Mouse (Mus musculus) bone marrow macrophage, adult 2 months (primary cell): Measurements from ENCODE around the gene Tank.

ENCODE experiments used
- CTCF ChIP-seq: IDR thresholded peaks from 2 replicates; pipeline ENCODE4 v1.5.1; 2012; ENCODE audit warnings: low read depth, mild to moderate bottlenecking, low read length, moderate library complexity
- POLR2A ChIP-seq: IDR thresholded peaks from 2 replicates; pipeline ENCODE4 v1.6.1; 2012; ENCODE audit warnings: mild to moderate bottlenecking, low read depth, low read length, borderline replicate concordance

- no peak for TF ChIP-seq CTCF
- TF ChIP-seq POLR2A, result no peak
Observed at GRCm38 (mm10) chr2:61585447-61585846, 7.1 kb downstream of the Tank start.
